Mouse (Mus musculus): ENCODE measurements around the gene Rasgrp2. TPM values are rescaled to one million over a fixed set of nuclear protein-coding genes. Genes with fewer than 3 reads are reported as not detected.

The Rasgrp2 gene
- 93.5 TPM for polyA plus RNA-seq (2015; fragmentation: Illumina TruSeq; extraction: RNeasy Lipid Tissue Mini Kit (QIAGEN cat#74804); ENCODE audit: low read depth, low replicate concordance)

DNA sequence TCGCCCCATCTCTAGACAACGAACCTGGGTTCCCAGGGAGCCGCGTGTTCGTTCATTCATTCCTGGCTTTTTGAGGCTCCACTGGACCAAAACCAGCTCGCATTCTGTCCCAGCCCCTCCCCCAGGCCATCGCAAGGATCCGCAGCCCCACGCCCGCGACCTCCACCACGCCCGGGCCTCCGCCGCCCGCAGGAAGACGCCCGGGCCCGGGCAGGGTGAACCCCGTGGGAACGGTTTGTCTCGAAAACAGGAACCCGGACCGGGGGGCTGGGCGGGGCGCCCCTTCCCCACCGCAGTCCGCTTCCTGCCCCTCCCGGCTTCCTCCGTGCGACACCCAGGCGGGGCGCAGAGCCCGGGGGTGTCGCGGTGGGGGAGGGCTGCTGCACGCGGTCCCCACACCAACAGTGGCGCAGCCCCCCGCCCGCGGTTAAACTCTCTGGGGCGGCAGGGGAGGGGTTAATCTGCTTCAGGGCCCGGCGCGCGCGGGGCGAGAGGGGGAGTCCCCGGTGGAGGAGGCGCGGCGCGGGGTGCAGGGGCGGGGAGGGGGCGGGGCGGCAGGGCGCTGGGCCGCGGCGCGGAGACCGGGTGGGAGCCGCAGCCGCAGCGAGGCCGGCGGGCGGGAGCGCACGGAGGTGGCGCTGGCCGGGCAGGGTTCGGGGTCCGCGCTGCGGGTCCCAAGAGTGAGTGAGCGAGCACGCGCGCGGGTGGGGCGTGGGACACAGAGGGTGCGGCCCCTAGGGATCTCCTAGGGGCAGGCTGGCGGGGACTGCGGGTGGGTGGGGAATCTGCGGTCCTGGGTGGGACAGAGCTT lies at the start of gene Rasgrp2:
Gene Rasgrp2, plus strand, starts transcription at position 56 of the 811 bp plus-strand sequence.

GRCm38 (mm10) chr19:6363411-6364240 lies 35.5 kb upstream of the Rasgrp2 start, which contains the start of gene Sf1:
Sf1 (plus strand) TSS chr19:6363690.

DNA sequence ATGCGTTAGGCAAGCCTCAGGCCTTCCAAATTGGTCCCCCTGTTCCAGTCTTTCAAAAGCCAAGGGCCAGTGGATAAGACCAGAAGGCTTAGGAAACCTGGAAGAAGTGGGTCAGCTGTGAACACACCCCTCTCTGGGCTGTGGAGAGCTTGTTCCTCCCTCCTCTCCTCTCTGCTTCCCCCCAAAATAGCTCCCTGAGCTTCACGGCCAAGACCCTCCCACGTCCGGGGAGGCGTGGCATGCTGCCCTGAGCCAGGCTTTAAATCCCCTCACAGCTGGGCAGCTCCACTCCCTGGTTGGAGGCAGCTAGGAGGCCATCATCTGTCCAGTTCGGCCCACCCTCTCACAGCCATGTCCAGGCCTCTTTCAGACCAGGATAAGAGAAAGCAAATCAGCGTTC lies 15.0 kb upstream of the Rasgrp2 start, which contains the start of gene Pygm:
Gene Pygm, plus strand, starts transcription at position 272 of the 400 bp plus-strand sequence.

GRCm38 (mm10) chr19:6418233-6418879 lies 19.2 kb downstream of the Rasgrp2 start, which contains the start of gene Nrxn2:
Nrxn2 (plus strand) TSS chr19:6418731.

Other genes starting within 250 kb of the Rasgrp2 start
- gene Majin, start 215.0 kb upstream of the Rasgrp2 start, polyA plus RNA-seq (2015; fragmentation: Illumina TruSeq; extraction: RNeasy Lipid Tissue Mini Kit (QIAGEN cat#74804); ENCODE audit: low read depth, low replicate concordance) = not detected
- not detected for gene Gpha2, start 173.0 kb upstream of the Rasgrp2 start, polyA plus RNA-seq (2015; fragmentation: Illumina TruSeq; extraction: RNeasy Lipid Tissue Mini Kit (QIAGEN cat#74804); ENCODE audit: low read depth, low replicate concordance)
- gene Ppp2r5b, start 163.5 kb upstream of the Rasgrp2 start, polyA plus RNA-seq (2015; fragmentation: Illumina TruSeq; extraction: RNeasy Lipid Tissue Mini Kit (QIAGEN cat#74804); ENCODE audit: low read depth, low replicate concordance) = 120 TPM
- gene Atg2a, start 157.7 kb upstream of the Rasgrp2 start, polyA plus RNA-seq (2015; fragmentation: Illumina TruSeq; extraction: RNeasy Lipid Tissue Mini Kit (QIAGEN cat#74804); ENCODE audit: low read depth, low replicate concordance) = 18.9 TPM
- gene Ehd1, start 122.6 kb upstream of the Rasgrp2 start, polyA plus RNA-seq (2015; fragmentation: Illumina TruSeq; extraction: RNeasy Lipid Tissue Mini Kit (QIAGEN cat#74804); ENCODE audit: low read depth, low replicate concordance) = 27.8 TPM
- 2.4 TPM for gene Cdc42bpg, start 92.9 kb upstream of the Rasgrp2 start, polyA plus RNA-seq (2015; fragmentation: Illumina TruSeq; extraction: RNeasy Lipid Tissue Mini Kit (QIAGEN cat#74804); ENCODE audit: low read depth, low replicate concordance)
- 44.9 TPM for gene Men1, start 64.4 kb upstream of the Rasgrp2 start, polyA plus RNA-seq (2015; fragmentation: Illumina TruSeq; extraction: RNeasy Lipid Tissue Mini Kit (QIAGEN cat#74804); ENCODE audit: low read depth, low replicate concordance)
- gene Map4k2, start 58.2 kb upstream of the Rasgrp2 start, polyA plus RNA-seq (2015; fragmentation: Illumina TruSeq; extraction: RNeasy Lipid Tissue Mini Kit (QIAGEN cat#74804); ENCODE audit: low read depth, low replicate concordance) = 71.5 TPM
- gene Sf1, start 35.6 kb upstream of the Rasgrp2 start, polyA plus RNA-seq (2015; fragmentation: Illumina TruSeq; extraction: RNeasy Lipid Tissue Mini Kit (QIAGEN cat#74804); ENCODE audit: low read depth, low replicate concordance) = 147 TPM
- 41.5 TPM for gene Pygm, start 14.9 kb upstream of the Rasgrp2 start, polyA plus RNA-seq (2015; fragmentation: Illumina TruSeq; extraction: RNeasy Lipid Tissue Mini Kit (QIAGEN cat#74804); ENCODE audit: low read depth, low replicate concordance)
- gene Nrxn2, start 19.4 kb downstream of the Rasgrp2 start, polyA plus RNA-seq (2015; fragmentation: Illumina TruSeq; extraction: RNeasy Lipid Tissue Mini Kit (QIAGEN cat#74804); ENCODE audit: low read depth, low replicate concordance) = 190 TPM
- 1.0 TPM for gene Slc22a12, start 143.7 kb downstream of the Rasgrp2 start, polyA plus RNA-seq (2015; fragmentation: Illumina TruSeq; extraction: RNeasy Lipid Tissue Mini Kit (QIAGEN cat#74804); ENCODE audit: low read depth, low replicate concordance)

All from brain, adult 10 weeks (tissue).